ENCODE assay signal across 18 mouse cellular contexts in genomic region chr9:88082931-88083479, GRCm38 (mm10).
DNase-seq lines count a peak whose midpoint lies in the region; ATAC-seq lines count a peak whose summit lies in the region.
"Had no signal": no experiment of that assay in that cellular context is flagged by ENCODE, and none has a peak within 500 bp of the region (broad histone marks: within the 10 kb centered on the region; RNA-seq: fewer than 3 reads in every experiment).

No protein-coding gene starts in this region.

- H3K27me3 ChIP-seq in heart, embryonic 12.5 days (replicated peaks), result peaks cover 21% of the 10 kb centered on the region
- no peaks in the 10 kb centered on the region for H3K27me3 ChIP-seq in limb, embryonic 10.5 days (ENCODE audit: low read depth, poor library complexity, severe bottlenecking)
- H3K27me3 ChIP-seq: forebrain, embryonic 15.5 days; limb, embryonic 12.5 days; neural tube, embryonic 13.5 days had no signal

- no peak overlapping the region for H3K9ac ChIP-seq in heart, embryonic 12.5 days
- H3K9ac ChIP-seq: forebrain, embryonic 15.5 days; limb, embryonic 12.5 days; liver, postnatal 0 days; neural tube, embryonic 13.5 days had no signal

- H3K36me3 ChIP-seq in heart, embryonic 12.5 days, result no peaks in the 10 kb centered on the region
- no peaks in the 10 kb centered on the region for H3K36me3 ChIP-seq in limb, embryonic 10.5 days
- H3K36me3 ChIP-seq: forebrain, embryonic 15.5 days; limb, embryonic 12.5 days; neural tube, embryonic 13.5 days had no signal

- WGBS in heart, embryonic 12.5 days, result 44% methylated on average over 5 of the region's 5 CpGs
- 57% methylated on average over 5 of the region's 5 CpGs for WGBS in limb, embryonic 10.5 days

- H3K9me3 ChIP-seq in heart, embryonic 12.5 days (replicated peaks), result no peaks in the 10 kb centered on the region
- no peaks in the 10 kb centered on the region for H3K9me3 ChIP-seq in limb, embryonic 10.5 days (replicated peaks)
- H3K9me3 ChIP-seq: forebrain, embryonic 15.5 days; limb, embryonic 12.5 days; neural tube, embryonic 13.5 days had no signal

- no peak overlapping the region for H3K4me3 ChIP-seq in heart, embryonic 12.5 days
- H3K4me3 ChIP-seq in limb, embryonic 10.5 days, result no peak overlapping the region
- H3K4me3 ChIP-seq: erythroblast, embryonic 14.5 days; forebrain, embryonic 15.5 days; limb, embryonic 12.5 days; neural tube, embryonic 13.5 days had no signal

- H3K4me2 ChIP-seq in heart, embryonic 12.5 days, result no peak overlapping the region
- H3K4me2 ChIP-seq: forebrain, embryonic 15.5 days; limb, embryonic 12.5 days; neural tube, embryonic 13.5 days had no signal

- no peak for ATAC-seq in heart, embryonic 12.5 days (ENCODE audit: insufficient number of reproducible peaks, low FRiP score)
- ATAC-seq: forebrain, embryonic 15.5 days; hindbrain, embryonic 16.5 days; liver, postnatal 0 days had no signal

- H3K27ac ChIP-seq in heart, embryonic 12.5 days (ENCODE audit: poor library complexity, severe bottlenecking), result no peak overlapping the region
- peak overlapping the region; percentile 53 for H3K27ac ChIP-seq in limb, embryonic 10.5 days
- H3K27ac ChIP-seq: forebrain, embryonic 15.5 days; limb, embryonic 12.5 days; neural tube, embryonic 13.5 days had no signal

- no peaks in the 10 kb centered on the region for H3K4me1 ChIP-seq in heart, embryonic 12.5 days (replicated peaks)
- peaks cover 13% of the 10 kb centered on the region for H3K4me1 ChIP-seq in limb, embryonic 10.5 days
- H3K4me1 ChIP-seq: forebrain, embryonic 15.5 days; neural tube, embryonic 13.5 days had no signal

- peak; percentile 4 to 8 for DNase-seq in heart, adult 9 months (ENCODE audit: low spot score in 2 of 2)
- DNase-seq in kidney, postnatal 10 days, result peak; percentile 8
- no peak for DNase-seq in kidney, adult 11 months
- peak; percentile 68 for DNase-seq in 3T3-L1 (ENCODE audit: low read depth, low spot score)
- no peak for DNase-seq in limb, embryonic 10.5 days (ENCODE audit: low spot score)
- DNase-seq in MN1 (ENCODE audit: low spot score), result no peak
- DNase-seq: adrenal gland, postnatal 14 days; cerebellum, adult 8-10 months; gastrocnemius, postnatal 10 days; liver, postnatal 0 days; right cerebral cortex, postnatal 4 days; thymus, postnatal 4 days had no signal

Comparison
In these comparisons a context has a peak if more than half of its experiments do, and no peak if none do; other contexts are left out.
1. DNase-seq: peak in heart, adult 9 months (2 of 2), kidney, postnatal 10 days (single experiment) and 3T3-L1 (single experiment); none in kidney, adult 11 months (single experiment), limb, embryonic 10.5 days (single experiment) and MN1 (single experiment).